Mouse (Mus musculus) liver, embryonic 14.5 days (tissue): ENCODE measurements around the gene Zfp653.

ENCODE experiments used
- CTCF ChIP-seq: IDR thresholded peaks from 2 replicates; pipeline ENCODE4 v1.5.1; 2016; ENCODE audit warnings: antibody characterized with exemption, low read depth, control low read depth
- EP300 ChIP-seq: IDR thresholded peaks from 2 replicates; pipeline ENCODE4 v1.6.1; 2016; ENCODE audit warnings: antibody characterized with exemption, low read depth

DNA sequence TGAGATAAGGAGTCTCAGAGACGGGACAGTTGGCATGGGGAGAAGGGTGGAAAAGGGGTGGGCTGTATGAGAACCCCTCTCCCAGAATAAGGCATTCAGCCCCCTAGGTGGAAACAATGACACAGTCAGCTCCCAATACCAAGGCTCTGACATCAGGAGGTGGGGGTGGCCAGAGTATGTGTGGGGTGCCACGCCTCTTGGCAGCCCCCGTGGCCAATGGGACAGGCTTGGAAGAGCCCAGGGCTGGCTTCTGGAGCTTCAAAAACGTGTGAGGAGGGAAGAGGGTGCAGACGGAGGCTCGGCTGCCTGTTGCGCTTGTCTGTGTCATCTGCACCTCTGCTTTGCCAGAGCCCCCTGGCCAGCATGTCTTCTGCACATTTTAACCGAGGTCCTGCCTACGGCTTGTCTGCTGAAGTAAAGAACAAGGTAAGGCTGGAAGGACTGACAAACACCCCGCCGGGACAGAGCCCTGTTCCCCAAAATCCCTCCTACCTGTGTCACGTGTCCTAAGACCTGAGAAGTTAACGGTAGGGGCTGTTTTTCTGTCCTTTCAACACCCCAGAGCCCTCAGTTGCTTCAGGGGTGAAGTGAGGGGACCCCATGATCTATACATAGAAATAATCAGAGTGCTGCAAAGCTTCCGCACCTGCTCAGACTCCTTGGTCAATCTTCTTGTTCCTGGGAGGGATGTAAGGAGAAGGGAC, 28.0 kb upstream of the Zfp653 start, which contains the start of gene Cnn1:
- no peak for TF ChIP-seq CTCF
- TF ChIP-seq EP300: no peak
